Mouse (Mus musculus) lung, postnatal 0 days (tissue): ENCODE data around the gene Mast3. TPM values are rescaled to one million over a fixed set of nuclear protein-coding genes. Genes with fewer than 3 reads are reported as not detected.

Experiments used
- ATAC-seq: fragments of 200-750 bp; cut with Nextera tagmentation; 2 replicates; pipeline ENCODE4 v1.8.0; 2017; ENCODE audit warnings: moderate library complexity
- DNase-seq: peaks from one replicate; pipeline ENCODE4 v3.0.0-alpha.2; 2016; ENCODE audit warnings: low spot score
- H3K27ac ChIP-seq: fragments of 300-500 bp; sonication (generic); 2 replicates; pipeline ENCODE4 v1.5.1; 2014; ENCODE audit warnings: antibody characterized with exemption, mild to moderate bottlenecking, low read length, mixed read lengths
- H3K27me3 ChIP-seq: fragments of 300-500 bp; sonication (generic); replicated peaks from 2 replicates; pipeline ENCODE4 v1.6.1; 2014; ENCODE audit warnings: low read length, mixed read lengths; ENCODE audit not compliant: insufficient read depth
- H3K36me3 ChIP-seq: fragments of 300-500 bp; sonication (generic); 2 replicates; pipeline ENCODE4 v1.6.1; 2014; ENCODE audit warnings: low read length, mixed read lengths; ENCODE audit not compliant: insufficient read depth
- H3K4me1 ChIP-seq: fragments of 300-500 bp; sonication (generic); 2 replicates; pipeline ENCODE4 v1.6.1; 2014; ENCODE audit warnings: antibody characterized with exemption, low read depth, low read length, mixed read lengths; ENCODE audit not compliant: insufficient read depth
- H3K4me2 ChIP-seq: fragments of 300-500 bp; sonication (generic); replicated peaks from 2 replicates; pipeline ENCODE4 v1.6.1; 2014; ENCODE audit warnings: low read depth, mild to moderate bottlenecking, low read length, moderate library complexity, mixed read lengths
- H3K4me3 ChIP-seq: fragments of 300-500 bp; sonication (generic); 2 replicates; pipeline ENCODE4 v1.5.1; 2014; ENCODE audit warnings: low read depth, low read length
- H3K9ac ChIP-seq: fragments of 300-500 bp; sonication (generic); replicated peaks from 2 replicates; pipeline ENCODE4 v1.6.1; 2014; ENCODE audit warnings: low read depth, mild to moderate bottlenecking
- H3K9me3 ChIP-seq: fragments of 300-500 bp; sonication (generic); 2 replicates; pipeline ENCODE4 v1.6.1; 2016; ENCODE audit warnings: low read length, mixed read lengths
- CTCF ChIP-seq: IDR thresholded peaks from 2 replicates; pipeline ENCODE4 v1.5.1; 2016; ENCODE audit warnings: antibody characterized with exemption, mild to moderate bottlenecking
- EP300 ChIP-seq: IDR thresholded peaks from 2 replicates; pipeline ENCODE4 v1.6.1; 2016; ENCODE audit warnings: antibody characterized with exemption, mild to moderate bottlenecking, control low read depth
- WGBS: fragments of 180-500 bp; shearing (Covaris S2); extraction: QIAGEN DNeasy Blood & Tissue Kit; methylation state at CpG from one replicate; pipeline ENCODE4 v1.1.7; 2014; 5-methylcytosine and 5-hydroxymethylcytosine counted together
- polyA plus RNA-seq: library from polyadenylated mRNA; unstranded; fragments of >200 nt; fragmentation: Nextera tagmentation; extraction: Ambion mirVana; gene quantifications from 2 replicates; pipeline ENCODE4 v1.2.1, GENCODE M21; 2015

Gene Mast3
- polyA plus RNA-seq, 1 experiment from 2014 or later = 7.6 TPM

DNA sequence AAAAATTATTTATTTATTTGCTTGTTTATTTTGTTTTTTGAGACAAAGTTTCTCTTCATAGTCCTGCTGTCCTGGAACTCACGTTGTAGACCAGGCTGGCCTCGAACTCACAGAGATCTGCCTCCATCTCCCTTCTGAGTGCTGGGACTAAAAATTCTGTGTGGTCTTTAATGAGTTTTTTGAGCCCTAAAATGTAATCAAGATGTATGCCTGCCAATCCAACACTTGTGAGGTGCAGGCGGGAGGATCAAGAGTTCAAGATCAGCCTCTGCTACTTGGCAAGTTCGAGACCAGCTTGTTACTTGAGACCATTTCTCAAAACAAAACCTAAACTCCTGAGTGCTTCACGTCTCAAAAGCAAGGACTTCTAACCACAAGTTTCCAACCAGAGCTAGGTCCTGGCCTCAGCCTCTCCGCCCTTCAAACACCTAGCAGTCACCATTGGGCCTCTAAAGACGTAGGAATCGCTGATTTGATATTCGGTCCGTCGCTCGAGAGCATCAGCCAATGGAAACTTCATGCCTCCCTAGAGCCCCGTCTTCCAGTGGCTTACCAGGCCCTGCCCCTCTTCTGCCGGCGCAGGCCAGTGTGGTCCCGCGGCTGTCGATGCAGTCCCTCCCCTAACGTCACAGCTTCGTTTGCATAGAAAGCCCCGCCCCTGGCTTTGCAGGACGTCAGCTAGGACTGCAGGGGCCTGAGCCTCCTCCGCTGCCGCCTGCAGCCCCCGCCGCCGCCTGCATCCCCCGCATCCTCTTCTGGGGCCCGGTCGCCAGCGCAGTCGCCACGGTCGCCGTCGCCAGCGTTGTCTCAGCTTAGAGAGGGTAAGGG lies 50.6 kb downstream of the Mast3 start, which contains the start of gene Rab3a:
TSS of gene Rab3a (plus strand) at position 637 of the 828 bp plus-strand sequence.
- TF ChIP-seq CTCF = peak; percentile 24; the same call in 1 of the 2 replicates
- TF ChIP-seq EP300 = peak; percentile 33; the same call in 1 of the 2 replicates
- DNase-seq = peak; percentile 99
- peaks cover 8% of the 10 kb centered on the region; the same call in 1 of the 2 replicates for H3K36me3 ChIP-seq
- H3K4me2 ChIP-seq = peak within 1 kb of the TSS; percentile 92
- H3K9ac ChIP-seq = peak within 1 kb of the TSS; percentile 57
- ATAC-seq = peak; percentile 92
- H3K27me3 ChIP-seq = no peaks in the 10 kb centered on the region
- H3K4me1 ChIP-seq = peaks cover 10% of the 10 kb centered on the region; the same call in 1 of the 2 replicates
- no peaks in the 10 kb centered on the region for H3K9me3 ChIP-seq
- H3K4me3 ChIP-seq = peak within 1 kb of the TSS; percentile 70
- WGBS = 8% methylated on average over 37 of the region's 37 CpGs
- H3K27ac ChIP-seq = peak within 1 kb of the TSS; percentile 97

DNA sequence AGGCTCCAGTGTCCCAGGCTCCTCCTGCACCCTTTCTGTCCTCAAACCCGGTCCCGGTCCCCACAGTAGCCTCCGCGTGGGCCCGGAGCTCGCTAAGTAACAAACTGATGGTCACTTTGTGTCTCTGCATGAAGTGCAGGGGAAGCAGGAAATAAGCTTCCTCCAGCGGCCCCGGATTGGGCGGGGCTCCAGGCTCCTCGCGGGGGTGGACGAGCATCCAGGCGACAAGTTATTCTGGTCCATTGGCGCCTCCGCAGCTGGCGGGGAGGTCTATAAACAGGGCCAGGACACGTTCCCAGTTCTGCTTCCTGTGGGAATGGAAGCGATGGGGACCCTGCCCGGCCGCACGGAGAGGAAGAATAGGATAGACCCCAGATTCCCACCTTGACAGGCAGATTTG lies 51.7 kb downstream of the Mast3 start:
- 0 out of 2 replicates have a peak overlapping the region, but pooled peaks have one; percentile 16 for H3K9ac ChIP-seq
- H3K4me1 ChIP-seq = peaks cover 10% of the 10 kb centered on the region; the same call in 1 of the 2 replicates
- peaks cover 8% of the 10 kb centered on the region; the same call in 1 of the 2 replicates for H3K36me3 ChIP-seq
- no peaks in the 10 kb centered on the region for H3K9me3 ChIP-seq
- H3K4me3 ChIP-seq = peak overlapping the region; percentile 27
- H3K27ac ChIP-seq = peak overlapping the region; percentile 97
- no peaks in the 10 kb centered on the region for H3K27me3 ChIP-seq
- DNase-seq (peak; percentile 87), ATAC-seq (peak; percentile 22)
- peak overlapping the region; percentile 47 for H3K4me2 ChIP-seq
- WGBS = 13% methylated on average over 21 of the region's 21 CpGs
- TF ChIP-seq EP300 (peak; percentile 44; the same call in 1 of the 2 replicates), CTCF (no peak)

DNA sequence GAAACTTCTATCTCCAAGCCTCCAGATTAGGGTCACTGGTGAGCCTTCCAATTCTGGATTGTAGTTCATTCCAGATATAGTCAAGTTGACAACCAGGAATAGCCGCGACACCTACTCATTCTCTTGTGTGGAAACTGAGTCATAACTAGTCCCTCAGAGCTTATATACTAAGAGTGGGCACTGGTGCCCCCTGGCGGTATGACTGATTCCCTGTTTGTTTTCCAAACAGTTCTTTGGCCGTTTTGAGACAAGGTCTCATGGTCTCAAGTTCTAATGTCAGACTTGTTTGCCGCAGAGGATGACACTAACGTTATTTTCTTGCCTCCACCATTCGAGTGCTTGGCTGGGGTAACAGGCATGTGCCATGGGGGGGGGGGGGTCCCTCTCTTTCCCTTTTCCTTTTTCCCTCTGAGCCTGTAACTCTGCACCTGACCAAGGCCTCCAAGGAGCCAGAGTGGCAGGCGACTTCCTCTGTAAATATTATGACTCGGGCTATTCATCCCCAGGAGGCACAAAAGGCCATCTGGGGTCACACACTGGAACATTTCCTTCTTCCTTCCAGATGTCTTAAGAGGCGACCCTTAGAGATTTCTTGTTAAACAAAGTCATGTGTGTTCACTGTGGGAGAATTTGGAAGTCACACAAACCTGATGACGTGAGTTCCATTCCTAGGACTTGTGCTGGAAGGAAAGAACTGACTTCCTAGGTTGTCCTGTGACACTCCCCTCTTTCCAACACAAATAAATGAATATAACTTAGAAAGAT lies 52.7 kb downstream of the Mast3 start:
- TF ChIP-seq CTCF (peak; percentile 80), EP300 (peak; percentile 99)
- H3K4me1 ChIP-seq = peaks cover 10% of the 10 kb centered on the region; the same call in 1 of the 2 replicates
- DNase-seq = peak; percentile 97
- H3K4me2 ChIP-seq = no peak overlapping the region
- H3K9ac ChIP-seq = no peak overlapping the region
- peak; percentile 56 for ATAC-seq
- peak overlapping the region; percentile 97 for H3K27ac ChIP-seq
- H3K9me3 ChIP-seq = no peaks in the 10 kb centered on the region
- no peak overlapping the region for H3K4me3 ChIP-seq
- no peaks in the 10 kb centered on the region for H3K27me3 ChIP-seq
- 15% methylated on average over 11 of the region's 11 CpGs for WGBS
- H3K36me3 ChIP-seq = peaks cover 8% of the 10 kb centered on the region; the same call in 1 of the 2 replicates

DNA sequence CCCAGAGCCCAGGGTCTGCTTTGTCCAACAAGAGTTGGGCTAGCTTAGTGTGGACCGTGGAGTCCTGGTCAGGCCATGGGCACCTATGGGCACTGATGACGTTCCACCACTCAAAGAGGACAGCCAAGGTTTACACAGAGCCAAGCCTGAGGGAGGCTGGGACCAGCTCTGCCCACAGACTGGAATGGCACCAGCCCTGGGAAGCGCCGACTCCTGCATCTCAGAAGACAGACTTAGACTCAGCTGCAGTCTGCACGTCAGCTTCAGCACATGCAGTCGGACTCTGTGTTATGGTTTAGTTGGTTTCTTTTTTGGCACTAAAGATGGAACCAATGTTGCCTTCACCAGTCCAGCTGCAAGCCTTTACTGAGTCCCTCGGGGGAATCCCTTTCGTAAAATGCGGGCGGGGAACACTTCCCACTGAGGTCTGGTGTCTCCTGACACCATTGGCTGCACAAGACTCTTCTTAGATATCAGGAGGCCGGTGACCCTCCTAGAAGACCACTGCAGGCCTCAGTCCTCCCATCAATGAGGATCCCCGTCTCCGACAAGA lies 54.6 kb downstream of the Mast3 start:
- no peak overlapping the region for H3K4me3 ChIP-seq
- H3K27ac ChIP-seq = no peak overlapping the region
- no peaks in the 10 kb centered on the region for H3K9me3 ChIP-seq
- H3K36me3 ChIP-seq = no peaks in the 10 kb centered on the region
- DNase-seq (no peak), ATAC-seq (no peak)
- no peak overlapping the region for H3K4me2 ChIP-seq
- WGBS = 82% methylated on average over 13 of the region's 13 CpGs
- no peak overlapping the region for H3K9ac ChIP-seq
- TF ChIP-seq EP300 (no peak), CTCF (no peak)
- peaks cover 4% of the 10 kb centered on the region; the same call in 1 of the 2 replicates for H3K27me3 ChIP-seq
- peaks cover 10% of the 10 kb centered on the region; the same call in 1 of the 2 replicates for H3K4me1 ChIP-seq

GRCm38 (mm10) chr8:70749097-70749674 lies 55.7 kb downstream of the Mast3 start:
- TF ChIP-seq EP300 (no peak), CTCF (no peak)
- DNase-seq (no peak), ATAC-seq (no peak)
- H3K36me3 ChIP-seq = no peaks in the 10 kb centered on the region
- WGBS = 78% methylated on average over 19 of the region's 19 CpGs
- no peaks in the 10 kb centered on the region for H3K9me3 ChIP-seq
- no peak overlapping the region for H3K4me2 ChIP-seq
- no peak overlapping the region for H3K9ac ChIP-seq
- peaks cover 13% of the 10 kb centered on the region; the same call in 1 of the 2 replicates for H3K27me3 ChIP-seq
- no peak overlapping the region for H3K4me3 ChIP-seq
- H3K4me1 ChIP-seq = peaks cover 10% of the 10 kb centered on the region; the same call in 1 of the 2 replicates
- H3K27ac ChIP-seq = no peak overlapping the region
